26 mouse cellular contexts compared by ENCODE assay signal in the genomic region with DNA sequence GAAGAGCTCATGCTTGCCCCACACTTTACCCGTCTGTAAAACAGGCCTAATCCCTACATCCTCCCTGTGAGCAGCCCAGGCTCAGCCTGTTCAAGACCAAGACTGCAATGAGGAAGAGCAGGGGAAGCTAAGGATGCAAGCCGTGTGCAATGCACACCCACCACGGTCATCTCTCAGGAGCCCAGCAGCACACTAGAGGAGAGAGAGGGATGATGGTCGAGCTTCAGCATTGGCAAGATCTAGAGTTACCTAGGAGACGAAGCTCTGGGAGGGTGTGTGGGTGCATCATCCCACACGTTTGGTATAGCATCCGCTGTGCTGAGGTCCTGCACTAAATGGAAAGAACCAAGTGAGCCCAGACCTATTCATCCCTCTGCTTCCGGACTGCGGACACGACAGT. TPM values are rescaled to one million over a fixed set of nuclear protein-coding genes. Genes with fewer than 3 reads are reported as not detected.
DNase-seq lines count a peak whose midpoint lies in the region; ATAC-seq and TF ChIP-seq lines count a peak whose summit lies in the region.
"Had no signal": no experiment of that assay in that cellular context is flagged by ENCODE, and none has a peak within 500 bp of the region (broad histone marks: within the 10 kb centered on the region; RNA-seq: fewer than 3 reads in every experiment).

No protein-coding gene starts in this region.

- H3K27me3 ChIP-seq in forebrain, postnatal 0 days (ENCODE audit: insufficient read depth, low read length) = no peaks in the 10 kb centered on the region
- H3K27me3 ChIP-seq in forebrain, embryonic 15.5 days = no peaks in the 10 kb centered on the region
- peaks cover 16% of the 10 kb centered on the region for H3K27me3 ChIP-seq in heart, embryonic 10.5 days (ENCODE audit: insufficient read depth, poor library complexity, severe bottlenecking)
- no peaks in the 10 kb centered on the region for H3K27me3 ChIP-seq in cerebellum, adult 2 months (ENCODE audit: control insufficient read depth, insufficient read depth, low read length)
- H3K27me3 ChIP-seq: neural tube, embryonic 13.5 days had no signal

- H3K4me3 ChIP-seq in forebrain, postnatal 0 days (ENCODE audit: low read depth, low read length) = no peak overlapping the region
- no peak overlapping the region for H3K4me3 ChIP-seq in forebrain, embryonic 15.5 days
- no peak overlapping the region for H3K4me3 ChIP-seq in heart, embryonic 10.5 days
- H3K4me3 ChIP-seq in cerebellum, adult 2 months (replicated peaks; ENCODE audit: insufficient read depth, low read depth, low read length) = no peak overlapping the region
- H3K4me3 ChIP-seq: embryonic facial prominence, embryonic 10.5 days; midbrain, embryonic 12.5 days; neural tube, embryonic 13.5 days had no signal

- WGBS in forebrain, postnatal 0 days = 74% methylated on average over 10 of the region's 10 CpGs
- WGBS in forebrain, embryonic 15.5 days = 80% methylated on average over 10 of the region's 10 CpGs
- 85% methylated on average over 10 of the region's 10 CpGs for WGBS in heart, embryonic 10.5 days
- WGBS in cerebellum, adult 2 months = 64% methylated on average over 10 of the region's 10 CpGs

- H3K27ac ChIP-seq in forebrain, postnatal 0 days (ENCODE audit: low read depth, low read length) = no peak overlapping the region
- H3K27ac ChIP-seq in forebrain, embryonic 15.5 days (replicated peaks) = no peak overlapping the region
- no peak overlapping the region for H3K27ac ChIP-seq in heart, embryonic 10.5 days
- no peak overlapping the region for H3K27ac ChIP-seq in cerebellum, adult 2 months (ENCODE audit: insufficient read depth, low read length)
- H3K27ac ChIP-seq: embryonic facial prominence, embryonic 10.5 days; midbrain, embryonic 12.5 days; neural tube, embryonic 13.5 days had no signal

- H3K9me3 ChIP-seq in forebrain, postnatal 0 days (ENCODE audit: low read length) = no peaks in the 10 kb centered on the region
- H3K9me3 ChIP-seq in forebrain, embryonic 15.5 days = no peaks in the 10 kb centered on the region
- H3K9me3 ChIP-seq in heart, embryonic 10.5 days = no peaks in the 10 kb centered on the region
- H3K9me3 ChIP-seq: embryonic facial prominence, embryonic 10.5 days; midbrain, embryonic 12.5 days; neural tube, embryonic 13.5 days had no signal

- no peak for TF ChIP-seq POLR2A in cerebellum, adult 2 months (IDR thresholded peaks at IDR 0.05; ENCODE audit: borderline replicate concordance, insufficient read depth, low read length)

- H3K4me1 ChIP-seq in forebrain, postnatal 0 days (ENCODE audit: insufficient read depth) = no peaks in the 10 kb centered on the region
- H3K4me1 ChIP-seq in forebrain, embryonic 15.5 days = 0 out of 2 replicates have a peak, but pooled peaks cover 5% of the 10 kb centered on the region
- peaks cover 21% of the 10 kb centered on the region; the same call in 1 of the 2 replicates for H3K4me1 ChIP-seq in heart, embryonic 10.5 days
- no peaks in the 10 kb centered on the region for H3K4me1 ChIP-seq in cerebellum, adult 2 months (ENCODE audit: control insufficient read depth, insufficient read depth, low read length)

- peak; percentile 8 for DNase-seq in forebrain, postnatal 0 days
- DNase-seq in right cerebral cortex, adult 18-20 months = peak; percentile 69
- no peak for DNase-seq in right cerebral cortex, postnatal 4 days
- peak; percentile 33 to 48 for DNase-seq in left cerebral cortex, postnatal 36 days (ENCODE audit: low spot score in 2 of 2)
- DNase-seq in heart, embryonic 10.5 days (ENCODE audit: low spot score) = no peak
- DNase-seq in cerebellum, adult 2 months = no peak
- no peak for DNase-seq in urinary bladder, postnatal 10 days (ENCODE audit: low spot score)
- DNase-seq: adrenal gland, adult 8-10 months; cerebellum, adult 11 months; cerebellum, postnatal 25 days; kidney, adult 18-20 months; kidney, postnatal 14 days; liver; thymus, postnatal 36 days had no signal

- no peak for TF ChIP-seq CTCF in forebrain, postnatal 0 days (IDR thresholded peaks at IDR 0.05; ENCODE audit: low read depth)
- TF ChIP-seq CTCF in cerebellum, adult 2 months (IDR thresholded peaks at IDR 0.05; ENCODE audit: borderline replicate concordance, insufficient read depth, low read depth, low read length) = no peak

- H3K4me2 ChIP-seq in forebrain, postnatal 0 days (ENCODE audit: low read depth) = no peak overlapping the region
- H3K4me2 ChIP-seq in forebrain, embryonic 15.5 days (replicated peaks) = no peak overlapping the region
- H3K4me2 ChIP-seq: midbrain, embryonic 12.5 days; neural tube, embryonic 13.5 days had no signal

- H3K9ac ChIP-seq in forebrain, postnatal 0 days = no peak overlapping the region
- H3K9ac ChIP-seq in forebrain, embryonic 15.5 days (replicated peaks) = no peak overlapping the region
- H3K9ac ChIP-seq: midbrain, embryonic 12.5 days; neural tube, embryonic 13.5 days had no signal

- ATAC-seq in forebrain, postnatal 0 days = no peak
- ATAC-seq in forebrain, embryonic 15.5 days (replicated peaks) = no peak
- ATAC-seq: lung, postnatal 0 days had no signal

- intact Hi-C loops in left cerebral cortex, postnatal 36 days (cut with DNase I) = no loop called here

- no peaks in the 10 kb centered on the region for H3K36me3 ChIP-seq in forebrain, postnatal 0 days (ENCODE audit: insufficient read depth)
- H3K36me3 ChIP-seq in forebrain, embryonic 15.5 days = no peaks in the 10 kb centered on the region
- H3K36me3 ChIP-seq in heart, embryonic 10.5 days = no peaks in the 10 kb centered on the region
- H3K36me3 ChIP-seq: embryonic facial prominence, embryonic 10.5 days; midbrain, embryonic 12.5 days; neural tube, embryonic 13.5 days had no signal

RNA-seq across cellular contexts. Expression of gene Bsnd, which starts 8.0 kb away (rescaled TPM):
- not detected in 2 replicates for total RNA-seq in forebrain, postnatal 0 days (2014; rRNA removed)
- not detected in 2 replicates for polyA plus RNA-seq in forebrain, postnatal 0 days (2015; fragmentation: Nextera tagmentation; extraction: Ambion mirVana)
- polyA plus RNA-seq in forebrain, embryonic 15.5 days (2015; fragmentation: Nextera tagmentation; extraction: Ambion mirVana) = not detected in 2 replicates
- total RNA-seq in left cerebral cortex, postnatal 36 days (2021) = not detected
- polyA plus RNA-seq in heart, embryonic 10.5 days (2016; fragmentation: Nextera tagmentation; extraction: Ambion mirVana) = 0.05 TPM in 1 of 2 replicates, not detected in the other
- polyA plus RNA-seq in cerebellum, adult 2 months (2012; rRNA removed) = 0.03 and 0.10 TPM in 2 replicates
- total RNA-seq: gastrocnemius, adult 18-20 months; left cerebral cortex, postnatal 10 days had no signal
- polyA plus RNA-seq: embryonic facial prominence, embryonic 10.5 days; forebrain, embryonic 11.5 days; heart, postnatal 0 days; hindbrain, embryonic 11.5 days; liver, embryonic 16.5 days; lung, postnatal 0 days; midbrain, embryonic 12.5 days; neural tube, embryonic 13.5 days; small intestine, adult 2 months had no signal

RNA-seq across cellular contexts. Expression of gene Pcsk9, which starts 35.9 kb away (rescaled TPM):
- total RNA-seq in forebrain, postnatal 0 days (2014; rRNA removed) = 5.5 and 5.6 TPM in 2 replicates
- 3.7 and 4.0 TPM in 2 replicates for polyA plus RNA-seq in forebrain, postnatal 0 days (2015; fragmentation: Nextera tagmentation; extraction: Ambion mirVana)
- 0.75 and 0.80 TPM in 2 replicates for polyA plus RNA-seq in forebrain, embryonic 15.5 days (2015; fragmentation: Nextera tagmentation; extraction: Ambion mirVana)
- total RNA-seq in left cerebral cortex, postnatal 36 days (2021) = 1 to 10 TPM; 3.6 to 3.7 TPM
- 1.4 and 12.6 TPM in 2 replicates for polyA plus RNA-seq in heart, embryonic 10.5 days (2016; fragmentation: Nextera tagmentation; extraction: Ambion mirVana)
- 0.33 and 0.34 TPM in 2 replicates for polyA plus RNA-seq in cerebellum, adult 2 months (2012; rRNA removed)
- total RNA-seq: gastrocnemius, adult 18-20 months had no signal

Comparison
In these comparisons a context has a peak if more than half of its experiments do, and no peak if none do; other contexts are left out.
1. DNase-seq: peak in forebrain, postnatal 0 days (single experiment), right cerebral cortex, adult 18-20 months (single experiment) and left cerebral cortex, postnatal 36 days (2 of 2); none in right cerebral cortex, postnatal 4 days (single experiment), heart, embryonic 10.5 days (single experiment), cerebellum, adult 2 months (0 of 2) and urinary bladder, postnatal 10 days (single experiment).